Mouse (Mus musculus) spleen, adult 2 months (tissue): ENCODE measurements at regions not wholly inside any gene's neighbourhood (a gene's known extent, or its start where the extent isn't known, plus 50 kb on each side); places are given as distances from the start of the nearest gene placed in this dataset.

ENCODE experiments used
- DNase-seq, 2 experiments: peaks; one replicate each; pipeline versions ENCODE4 v3.0.0 to v3.0.0-alpha.2; 2012 to 2021; ENCODE audit warnings: low spot score in 2 of 2, low read depth in 1 of 2
- H3K27ac ChIP-seq: fragments of 200-500 bp; 2 replicates; pipeline ENCODE4 v1.5.1; 2012; ENCODE audit warnings: low read length, inconsistent platforms; ENCODE audit not compliant: insufficient read depth
- H3K27me3 ChIP-seq: fragments of 200-500 bp; 2 replicates; pipeline ENCODE4 v1.6.1; 2012; ENCODE audit warnings: mild to moderate bottlenecking, moderate library complexity, low read length, inconsistent platforms; ENCODE audit not compliant: control insufficient read depth, insufficient read depth
- H3K36me3 ChIP-seq: fragments of 200-500 bp; 2 replicates; pipeline ENCODE4 v1.6.1; 2012; ENCODE audit warnings: mild to moderate bottlenecking, low read length, inconsistent platforms; ENCODE audit not compliant: control insufficient read depth, insufficient read depth
- H3K4me1 ChIP-seq: fragments of 200-500 bp; 2 replicates; pipeline ENCODE4 v1.6.1; 2011; ENCODE audit warnings: inconsistent platforms; ENCODE audit not compliant: control insufficient read depth, insufficient read depth, insufficient read length
- H3K4me3 ChIP-seq: fragments of 200-500 bp; 2 replicates; pipeline ENCODE4 v1.5.1; 2011; ENCODE audit warnings: mild to moderate bottlenecking, inconsistent platforms; ENCODE audit not compliant: insufficient read depth, insufficient read length; ENCODE audit errors: extremely low read depth
- CTCF ChIP-seq: fragments of 200-500 bp; IDR thresholded peaks from 2 replicates; pipeline ENCODE4 v1.5.1; 2011; ENCODE audit warnings: mild to moderate bottlenecking, inconsistent platforms; ENCODE audit not compliant: insufficient read depth, insufficient read length, insufficient replicate concordance; ENCODE audit errors: extremely low read depth
- POLR2A ChIP-seq: fragments of 200-500 bp; IDR thresholded peaks from 2 replicates; pipeline ENCODE4 v1.6.1; 2011; ENCODE audit warnings: low read depth, low read length, inconsistent platforms
- WGBS: fragments of 180-500 bp; shearing (Covaris S2); methylation state at CpG from one replicate; pipeline ENCODE4 v1.1.7; 2018; 5-methylcytosine and 5-hydroxymethylcytosine counted together

DNA sequence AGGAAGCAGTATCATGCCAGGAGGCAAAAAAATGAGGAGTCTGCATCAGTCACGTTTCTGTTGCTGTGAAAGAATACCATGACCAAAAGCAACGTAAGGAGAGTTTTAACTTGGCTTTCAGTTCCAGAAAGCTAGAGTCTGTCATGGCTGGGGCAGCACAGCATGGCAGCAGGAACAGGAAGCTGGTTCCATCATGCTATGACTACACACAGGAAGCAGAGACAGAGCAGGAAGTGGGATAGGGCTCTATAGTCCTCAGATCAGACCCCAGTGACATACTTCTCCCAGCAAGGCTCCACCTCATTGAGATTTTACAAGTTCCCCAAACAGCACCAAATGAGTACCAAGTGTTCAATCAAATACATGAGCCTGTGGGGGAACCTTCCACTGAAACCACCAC is 453.6 kb downstream of the Etnk1 start:
- Histone ChIP-seq H3K27ac (no peak overlapping the region), H3K4me1 (no peaks in the 10 kb centered on the region), H3K27me3 (no peaks in the 10 kb centered on the region), H3K4me3 (no peak overlapping the region), H3K36me3 (no peaks in the 10 kb centered on the region)
- WGBS: 81% methylated on average over 2 of the region's 2 CpGs
- TF ChIP-seq CTCF: no peak
- no peak for TF ChIP-seq POLR2A
- no peak for DNase-seq

DNA sequence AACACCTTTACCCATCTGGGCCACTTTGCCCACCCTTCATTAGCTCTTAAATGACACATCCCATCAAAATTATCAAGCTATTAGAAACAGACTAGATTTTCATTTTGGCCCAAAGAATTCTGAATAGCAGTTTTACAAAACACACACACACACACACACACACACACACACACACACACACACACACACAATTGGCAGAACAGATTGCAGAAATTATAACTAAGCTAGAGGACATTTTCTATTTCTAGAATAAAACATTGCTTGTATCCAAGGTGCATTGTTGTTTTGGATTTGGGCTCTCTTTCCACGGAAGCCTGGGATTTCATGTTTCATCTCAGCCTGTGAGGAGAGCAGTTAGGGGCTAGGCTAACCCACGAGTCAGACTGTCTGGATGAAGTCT is 455.1 kb downstream of the Etnk1 start:
- no peaks in the 10 kb centered on the region for H3K4me1 ChIP-seq
- TF ChIP-seq POLR2A (no peak), CTCF (no peak)
- H3K4me3 ChIP-seq: no peak overlapping the region
- no peak overlapping the region for H3K27ac ChIP-seq
- no peak for DNase-seq
- H3K27me3 ChIP-seq: no peaks in the 10 kb centered on the region
- no peaks in the 10 kb centered on the region for H3K36me3 ChIP-seq
- 88% methylated on average over 2 of the region's 2 CpGs for WGBS

DNA sequence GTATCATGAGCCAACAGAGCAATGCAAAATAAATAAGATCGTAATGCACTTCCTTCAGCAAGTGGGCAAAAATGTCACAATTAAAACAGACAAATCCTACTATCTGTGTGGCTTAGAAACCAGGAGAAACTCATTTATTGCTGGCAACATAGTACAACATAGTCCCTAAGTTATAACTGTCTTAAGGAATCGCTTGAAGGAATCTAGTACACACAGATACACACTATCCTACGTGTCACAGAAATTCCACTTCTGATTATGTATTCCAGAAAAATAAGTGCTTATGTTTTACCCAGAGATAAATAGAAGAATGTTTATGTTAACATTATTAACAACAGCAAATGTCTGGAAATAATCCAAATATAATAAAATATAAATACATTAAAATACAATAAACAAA is 457.9 kb downstream of the Etnk1 start:
- no peak for DNase-seq
- no peaks in the 10 kb centered on the region for H3K36me3 ChIP-seq
- no peak overlapping the region for H3K4me3 ChIP-seq
- H3K27ac ChIP-seq: no peak overlapping the region
- H3K4me1 ChIP-seq: no peaks in the 10 kb centered on the region
- WGBS: 91% methylated on average over 3 of the region's 3 CpGs
- TF ChIP-seq CTCF (no peak), POLR2A (no peak)
- H3K27me3 ChIP-seq: no peaks in the 10 kb centered on the region

DNA sequence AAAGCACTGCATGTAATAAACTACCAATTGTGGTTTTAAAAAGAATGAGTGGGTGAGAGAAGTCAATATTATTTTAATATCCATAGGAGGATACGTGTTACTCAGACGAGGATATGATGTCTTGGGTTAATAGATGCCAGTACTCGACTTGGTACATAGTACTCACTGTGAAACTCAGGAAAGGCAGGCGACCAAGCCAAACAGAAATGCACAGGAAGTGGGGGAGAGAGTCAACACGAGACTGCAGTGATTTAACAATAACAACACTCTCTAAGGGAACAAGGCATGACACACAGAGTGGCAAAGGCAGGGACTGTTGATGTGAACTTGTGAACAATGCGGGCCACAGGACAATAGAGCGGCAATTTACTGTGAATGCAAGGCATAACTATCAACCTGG is 464.6 kb downstream of the Etnk1 start:
- no peak for TF ChIP-seq CTCF
- TF ChIP-seq POLR2A: no peak
- no peaks in the 10 kb centered on the region for H3K4me1 ChIP-seq
- no peak overlapping the region for H3K27ac ChIP-seq
- no peak for DNase-seq
- H3K36me3 ChIP-seq: no peaks in the 10 kb centered on the region
- H3K27me3 ChIP-seq: no peaks in the 10 kb centered on the region
- H3K4me3 ChIP-seq: no peak overlapping the region
- 56% methylated on average over 7 of the region's 7 CpGs for whole genome bisulfite sequencing

DNA sequence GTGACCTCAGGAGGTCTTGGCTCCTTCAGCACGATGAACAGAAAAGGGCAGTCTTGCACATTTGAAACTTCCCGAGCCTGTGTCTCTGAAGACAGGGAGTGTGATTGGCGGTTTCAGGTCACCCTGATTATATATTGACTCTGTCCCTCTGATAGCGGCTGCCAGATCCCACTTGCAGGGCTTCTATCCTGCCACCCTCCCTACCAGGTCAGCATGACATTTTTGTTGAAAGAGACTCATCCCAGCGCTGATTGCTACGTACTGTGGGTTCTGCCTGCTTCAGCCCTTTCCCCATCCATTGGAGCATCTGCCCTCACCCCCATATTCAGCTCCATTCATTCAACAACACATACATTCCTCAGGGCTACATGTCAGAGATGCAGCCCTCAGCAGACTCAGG is 466.7 kb downstream of the Etnk1 start:
- TF ChIP-seq CTCF: no peak
- TF ChIP-seq POLR2A: no peak
- no peaks in the 10 kb centered on the region for H3K36me3 ChIP-seq
- no peak overlapping the region for H3K27ac ChIP-seq
- DNase-seq: no peak
- WGBS: 89% methylated on average over 6 of the region's 6 CpGs
- H3K27me3 ChIP-seq: no peaks in the 10 kb centered on the region
- H3K4me1 ChIP-seq: no peaks in the 10 kb centered on the region
- no peak overlapping the region for H3K4me3 ChIP-seq

DNA sequence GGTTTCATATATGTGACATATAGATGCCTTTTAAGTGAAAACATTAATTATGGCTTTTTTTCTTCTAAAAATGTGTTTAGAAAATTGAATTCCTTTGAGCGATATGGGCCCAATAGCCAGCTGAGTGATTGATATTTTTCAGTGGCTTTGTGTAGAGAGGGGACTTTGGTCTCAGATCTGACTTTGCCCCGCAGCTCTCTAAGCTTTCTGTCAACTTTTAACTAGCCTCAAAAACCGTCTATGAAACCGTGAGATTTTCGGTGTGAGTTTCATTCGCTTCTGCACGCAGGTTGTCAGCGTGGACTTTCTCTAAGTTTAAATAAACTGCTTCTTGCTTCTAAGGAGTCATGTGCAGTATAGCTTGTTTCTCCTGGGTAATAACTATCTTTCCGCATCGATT is 467.3 kb downstream of the Etnk1 start:
- 90% methylated on average over 10 of the region's 10 CpGs for WGBS
- TF ChIP-seq CTCF: no peak
- no peak for TF ChIP-seq POLR2A
- no peak for DNase-seq
- H3K4me1 ChIP-seq: no peaks in the 10 kb centered on the region
- no peak overlapping the region for H3K4me3 ChIP-seq
- no peaks in the 10 kb centered on the region for H3K36me3 ChIP-seq
- H3K27me3 ChIP-seq: no peaks in the 10 kb centered on the region
- H3K27ac ChIP-seq: no peak overlapping the region

DNA sequence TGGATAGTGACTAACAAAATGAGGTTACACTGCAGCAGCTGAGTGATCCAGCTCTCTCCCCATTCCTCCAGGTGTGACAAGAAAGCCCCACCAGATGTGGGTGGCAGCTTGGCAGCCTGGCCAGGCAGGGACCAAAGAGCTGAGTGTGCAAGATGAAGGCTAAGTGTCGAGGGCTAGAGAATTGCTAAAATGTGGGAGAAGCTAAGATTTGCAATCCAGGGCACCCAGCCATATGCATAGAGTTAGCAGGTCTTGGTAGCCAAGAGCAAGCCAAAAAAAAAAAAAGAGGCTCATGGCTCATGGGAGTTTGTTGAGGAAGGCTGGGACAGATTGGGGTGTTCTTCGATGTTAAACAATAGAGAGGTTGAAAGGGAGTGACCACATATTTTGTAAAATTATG is 468.0 kb downstream of the Etnk1 start:
- 89% methylated on average over 2 of the region's 2 CpGs for WGBS
- H3K27ac ChIP-seq: no peak overlapping the region
- H3K27me3 ChIP-seq: no peaks in the 10 kb centered on the region
- H3K4me3 ChIP-seq: no peak overlapping the region
- no peaks in the 10 kb centered on the region for H3K4me1 ChIP-seq
- H3K36me3 ChIP-seq: no peaks in the 10 kb centered on the region
- TF ChIP-seq CTCF: no peak
- TF ChIP-seq POLR2A: no peak
- no peak for DNase-seq

DNA sequence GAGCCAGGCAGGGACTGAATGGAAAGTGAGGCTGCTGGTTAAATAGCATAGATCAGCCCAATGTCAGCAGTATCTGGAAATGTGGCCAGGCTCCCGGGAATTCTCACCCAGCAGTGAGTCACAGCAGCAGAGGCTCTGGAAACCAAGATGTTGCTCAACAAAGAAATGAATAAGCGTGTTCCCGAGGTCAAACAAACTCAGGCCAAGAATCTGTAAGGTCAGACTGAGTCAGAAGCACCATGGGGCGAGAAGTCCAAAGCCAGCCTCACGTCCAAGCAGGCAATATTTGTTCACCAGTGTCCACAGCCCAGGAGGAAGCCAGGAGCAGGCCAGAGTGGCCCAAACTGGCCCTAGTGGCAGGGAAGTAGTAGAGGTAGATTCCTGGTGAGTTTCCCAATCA is 473.6 kb downstream of the Etnk1 start:
- no peak overlapping the region for H3K27ac ChIP-seq
- 88% methylated on average over 5 of the region's 5 CpGs for WGBS
- H3K36me3 ChIP-seq: no peaks in the 10 kb centered on the region
- H3K27me3 ChIP-seq: no peaks in the 10 kb centered on the region
- DNase-seq: no peak
- no peaks in the 10 kb centered on the region for H3K4me1 ChIP-seq
- H3K4me3 ChIP-seq: no peak overlapping the region
- TF ChIP-seq CTCF (no peak), POLR2A (no peak)
